Mouse (Mus musculus): ENCODE data around the gene Hist2h2ab.

GRCm38 (mm10) chr3:96254683-96255355 is 35.2 kb downstream of the Hist2h2ab start:
- TF ChIP-seq POLR2A (IDR thresholded peaks at IDR 0.05; ENCODE audit: insufficient read length, low read depth) (no peak), POLR2AphosphoS2 (IDR thresholded peaks at IDR 0.05; ENCODE audit: insufficient read length, low read depth) (no peak)
